Mouse (Mus musculus) thymus, postnatal 0 days (tissue): ENCODE results near the gene Noxred1. TPM values are rescaled to one million over a fixed set of nuclear protein-coding genes. Genes with fewer than 3 reads are reported as not detected.
A peak's percentile ranks its signal among the peaks of the same experiment; 100 is the strongest.
"Not testable (repeated sequence)": the region's sequence is repeated elsewhere in the genome, so short reads cannot be mapped to it uniquely, and the experiment has no call there.

Experiments
- DNase-seq: peaks from one replicate; pipeline ENCODE4 v3.0.0-alpha.2; 2015; ENCODE audit warnings: low spot score
- polyA plus RNA-seq: library from polyadenylated mRNA; unstranded; fragments of >200 nt; fragmentation: Nextera tagmentation; extraction: Ambion mirVana; gene quantifications from 2 replicates; pipeline ENCODE4 v1.2.1, GENCODE M21; 2015

Noxred1 gene
- polyA plus RNA-seq, 1 experiment from 2014 or later = 0.86 TPM

DNA sequence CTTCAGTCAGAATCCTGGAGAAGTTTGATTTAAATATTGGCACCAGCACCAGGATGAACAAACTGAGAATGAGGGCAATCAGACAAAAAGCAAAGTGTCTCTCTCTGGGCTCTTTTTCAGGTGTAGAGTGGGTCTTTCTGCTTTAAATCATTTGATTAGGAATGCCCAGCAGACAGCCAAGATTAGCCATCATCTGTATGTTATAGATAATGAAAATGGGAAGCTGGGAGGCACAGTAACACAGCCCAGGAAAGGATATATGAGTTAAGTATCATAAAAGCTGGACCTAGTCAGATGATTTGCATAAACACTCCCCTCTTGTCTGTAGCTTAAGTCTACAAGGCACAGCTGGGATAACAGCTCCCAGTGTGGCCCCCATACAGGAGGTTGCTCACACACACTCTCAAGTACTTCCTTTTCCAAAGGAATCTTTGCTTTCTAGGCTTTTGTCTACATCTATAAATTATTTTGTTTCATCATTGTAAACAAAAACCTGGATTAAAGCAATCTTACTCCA, 8.1 kb downstream of the Noxred1 start:
- no peak for DNase-seq

- no peak for DNase-seq
Measured at GRCm38 (mm10) chr12:87229633-87230032, 8.9 kb downstream of the Noxred1 start.

- DNase-seq = no peak
Measured at GRCm38 (mm10) chr12:87226801-87227200, 11.7 kb downstream of the Noxred1 start.

DNA sequence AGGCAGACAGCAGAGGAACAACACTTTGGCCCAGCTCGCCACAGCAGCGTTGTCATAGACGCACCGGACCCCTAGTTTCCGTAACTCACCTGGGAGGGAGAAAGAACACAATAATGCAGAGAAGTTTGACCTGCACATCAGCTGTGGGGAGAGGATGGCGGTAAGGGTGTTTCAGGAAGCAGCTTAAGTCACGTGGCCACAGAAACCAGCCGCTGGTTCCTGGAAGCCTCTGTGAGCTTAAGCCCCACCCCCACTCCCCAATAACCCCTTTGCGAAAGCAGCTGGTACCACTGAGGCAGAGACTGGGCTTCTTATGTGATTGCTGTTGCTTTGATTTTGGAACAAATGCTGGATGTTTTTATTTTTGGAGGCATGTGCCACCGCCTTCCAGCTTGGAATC, 13.6 kb downstream of the Noxred1 start:
- DNase-seq = peak; percentile 37

DNA sequence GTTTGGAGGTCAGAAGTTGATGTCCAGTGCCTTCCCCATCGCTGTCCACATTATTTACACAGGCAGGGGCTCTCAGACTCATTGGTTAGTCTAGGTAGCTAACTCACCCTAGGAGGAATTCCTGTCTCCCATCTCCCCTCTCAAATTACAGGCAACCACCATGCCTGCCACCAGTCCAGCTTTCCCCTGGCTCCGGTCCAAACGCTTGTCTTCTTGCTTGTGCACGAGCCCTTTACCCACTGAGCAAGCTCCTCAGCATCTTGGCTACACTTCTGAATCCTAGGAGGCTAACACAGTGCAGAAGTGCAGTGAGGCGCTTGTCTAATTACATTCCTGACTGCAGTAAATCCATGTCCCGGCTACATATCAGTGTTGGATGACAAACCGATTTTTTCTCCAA, 19.2 kb downstream of the Noxred1 start:
- DNase-seq = no peak

DNA sequence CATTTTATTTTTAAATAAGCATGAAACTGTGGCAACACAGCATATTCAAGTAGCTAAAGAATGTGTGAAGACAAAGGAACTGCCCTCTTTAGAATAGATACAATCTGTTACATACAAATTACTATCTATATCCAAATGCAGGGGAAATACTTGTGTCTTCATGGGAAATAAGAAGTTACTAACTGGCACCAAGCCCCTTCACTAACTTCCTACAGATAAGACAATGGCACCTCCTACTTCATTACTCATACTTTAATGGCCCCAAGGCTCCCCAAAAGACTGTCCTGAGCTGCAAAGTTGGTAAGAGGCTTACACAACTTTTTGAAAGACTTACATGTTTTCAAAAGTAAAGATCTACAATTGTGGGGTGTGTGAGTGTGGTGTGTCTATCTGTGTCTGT, 20.9 kb downstream of the Noxred1 start:
- DNase-seq = no peak

DNA sequence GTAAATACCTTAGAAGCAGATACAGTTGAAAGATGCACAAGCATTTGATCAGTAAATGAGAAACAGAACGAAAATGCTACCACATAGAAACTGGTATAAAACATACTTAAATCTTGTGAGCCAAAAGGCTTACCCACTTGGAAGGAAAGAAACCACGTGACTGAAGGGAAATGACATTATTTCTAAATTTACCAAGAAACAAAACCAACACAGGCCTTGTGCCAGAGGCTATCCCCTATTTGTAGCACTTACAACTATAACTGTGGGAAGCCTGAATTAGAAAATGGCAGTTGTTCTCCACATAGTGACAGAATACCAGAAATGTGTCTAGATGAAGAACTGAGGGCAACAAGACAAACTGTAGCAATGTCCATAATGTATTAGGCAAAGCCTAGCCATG, 22.5 kb downstream of the Noxred1 start:
- no peak for DNase-seq

- DNase-seq = no peak
Measured at GRCm38 (mm10) chr12:87212844-87213606, 25.5 kb downstream of the Noxred1 start.

DNA sequence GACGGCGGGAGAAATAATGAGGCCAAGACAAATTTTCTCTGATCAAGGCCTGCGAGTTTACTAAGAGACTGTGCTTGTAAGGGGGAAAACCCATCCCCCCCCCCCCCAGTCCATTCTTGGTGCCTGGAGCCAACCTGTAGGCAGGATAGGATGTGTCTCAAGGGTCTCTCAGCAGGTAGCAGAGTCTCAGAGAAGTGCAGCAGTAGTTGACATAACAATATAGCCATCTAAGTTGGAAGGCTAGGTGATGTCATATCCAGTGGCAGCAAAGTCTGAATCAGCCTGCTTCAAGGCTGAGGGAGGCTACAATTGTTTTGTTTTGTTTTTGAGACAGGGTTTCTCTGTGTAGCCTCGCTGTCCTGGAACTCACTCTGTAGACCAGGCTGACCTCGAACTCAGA, 32.7 kb downstream of the Noxred1 start:
- DNase-seq = not testable (repeated sequence)

DNA sequence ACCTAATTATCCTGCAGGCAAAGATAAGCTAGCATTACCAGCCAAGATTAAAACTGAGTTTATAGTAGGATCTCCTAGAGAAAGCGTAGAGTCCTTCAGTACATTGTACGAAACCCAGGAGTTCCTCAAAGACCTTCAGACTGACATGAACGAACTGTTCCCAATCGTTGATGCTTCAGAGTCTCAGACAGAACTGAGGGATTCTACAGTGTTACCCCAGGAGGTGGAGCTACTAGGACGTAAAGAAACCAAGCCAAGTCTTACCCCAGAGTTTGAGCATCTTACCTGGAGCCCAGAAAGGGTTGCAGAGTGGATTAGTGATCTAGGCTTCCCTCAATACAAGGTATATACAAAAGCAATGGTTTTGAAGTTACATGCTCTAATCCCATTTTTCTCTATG, 36.8 kb downstream of the Noxred1 start:
- DNase-seq = no peak

DNA sequence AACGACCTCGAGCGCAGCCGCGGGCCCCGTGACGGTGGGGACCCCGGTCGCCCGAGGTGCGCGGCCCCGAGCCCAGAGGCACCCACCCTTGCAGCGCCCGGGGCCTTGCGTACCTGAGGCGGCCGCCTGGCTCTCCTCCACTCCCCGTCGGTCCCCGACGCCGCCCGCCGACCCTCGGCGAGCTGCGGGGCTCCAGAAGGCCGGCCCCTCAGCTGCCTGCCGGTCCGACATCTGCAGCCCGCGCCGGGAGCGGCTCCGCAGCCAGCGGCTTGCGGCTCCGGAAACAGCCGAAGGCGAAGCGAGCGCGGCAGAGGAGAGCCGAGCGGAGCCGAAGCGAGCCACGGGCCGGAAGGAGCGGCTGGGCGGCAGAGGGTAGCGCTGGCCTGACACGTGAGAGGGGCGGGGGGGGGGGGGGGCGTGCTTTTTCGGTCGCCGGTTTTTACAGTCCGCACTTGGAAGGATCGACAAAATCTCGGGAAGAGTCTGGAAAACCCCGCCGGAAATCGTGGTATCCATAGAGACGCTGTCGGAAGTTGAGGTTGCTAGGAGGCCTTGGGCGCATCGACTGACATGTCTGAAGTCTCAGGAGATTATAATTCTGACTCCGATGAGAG, 38.5 kb downstream of the Noxred1 start, which contains the start of gene Tmed8:
Tmed8 (minus strand) TSS at position 482 of the 614 bp plus-strand sequence.
- DNase-seq = peak; percentile 86

DNA sequence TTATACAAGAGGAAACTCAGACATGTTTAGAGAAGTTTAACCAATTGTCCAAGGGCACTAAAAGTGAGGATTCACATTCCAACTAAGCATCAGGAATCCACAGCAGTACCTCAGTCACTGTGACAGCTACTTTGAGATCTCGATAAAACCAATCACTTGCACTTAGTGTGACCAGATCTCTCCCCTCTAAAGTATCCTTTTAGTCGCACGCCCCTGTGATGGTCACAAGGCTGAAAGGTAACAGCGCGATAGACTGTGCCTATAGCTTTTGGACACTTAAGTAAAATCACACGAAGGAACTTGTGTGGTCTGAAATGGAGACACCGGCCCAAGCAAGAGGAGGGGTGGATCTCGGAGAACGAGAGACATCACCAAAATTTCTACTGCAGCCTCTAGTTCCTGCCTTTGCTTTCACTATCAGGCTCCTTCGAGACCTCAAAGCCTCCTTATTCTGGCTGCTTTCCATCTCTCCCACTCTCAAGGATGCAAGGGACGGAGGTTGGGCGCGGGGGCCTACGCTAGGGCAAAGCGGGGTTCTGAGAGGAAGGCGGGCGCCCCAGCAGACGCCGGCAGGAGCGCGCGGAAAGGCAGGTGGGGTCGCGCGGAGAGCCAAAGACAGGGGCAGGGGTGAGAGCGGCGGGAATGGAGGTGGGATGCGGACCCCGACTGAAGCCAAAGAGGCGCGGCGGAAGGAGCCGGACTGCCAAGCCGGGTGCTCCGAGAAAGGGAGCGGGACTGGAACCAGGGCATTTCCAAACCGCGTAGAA, 39.1 kb downstream of the Noxred1 start, which contains the start of gene Samd15:
Samd15 (plus strand) TSS at position 518 of the 767 bp plus-strand sequence.
- DNase-seq = peak; percentile 62

DNA sequence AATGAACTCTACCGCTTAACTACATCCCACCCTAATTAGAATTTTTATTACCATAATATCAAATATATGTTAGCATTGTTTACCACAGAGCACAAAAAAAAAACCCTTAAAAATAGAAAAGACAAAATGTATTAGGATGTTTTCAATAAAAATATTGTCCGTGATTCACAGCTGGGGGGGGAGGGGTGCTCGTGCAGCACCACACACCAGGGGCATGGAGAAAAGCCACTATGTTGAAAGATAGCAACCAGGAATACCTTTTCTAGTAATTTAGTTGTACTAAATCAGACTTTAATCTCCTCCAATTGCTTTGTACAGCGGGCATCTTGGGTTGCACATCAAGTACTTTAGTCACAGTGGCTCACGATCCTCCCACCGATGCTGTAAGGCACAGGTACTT, 39.7 kb downstream of the Noxred1 start:
- DNase-seq = no peak

- DNase-seq = no peak
Measured at GRCm38 (mm10) chr12:87196310-87196709, 42.2 kb downstream of the Noxred1 start.

DNA sequence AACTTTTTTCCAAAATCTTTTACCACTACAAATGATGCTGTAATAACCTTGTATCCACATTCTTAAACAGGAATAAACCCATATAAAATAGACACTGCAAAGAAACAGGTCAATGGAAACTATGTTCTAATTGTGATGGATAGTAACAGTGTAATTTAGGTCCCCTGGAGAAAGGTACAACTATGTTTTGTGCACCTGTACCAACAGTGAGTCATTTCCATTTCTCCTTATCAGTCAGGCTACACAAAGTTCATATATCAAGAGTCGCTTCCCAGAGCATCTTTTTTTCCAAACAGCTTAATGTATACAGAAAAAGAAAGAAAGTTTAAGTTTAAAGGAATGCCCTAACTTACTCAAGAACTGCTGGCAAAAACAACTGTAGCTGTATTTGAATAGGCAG, 43.5 kb downstream of the Noxred1 start:
- DNase-seq = no peak

DNA sequence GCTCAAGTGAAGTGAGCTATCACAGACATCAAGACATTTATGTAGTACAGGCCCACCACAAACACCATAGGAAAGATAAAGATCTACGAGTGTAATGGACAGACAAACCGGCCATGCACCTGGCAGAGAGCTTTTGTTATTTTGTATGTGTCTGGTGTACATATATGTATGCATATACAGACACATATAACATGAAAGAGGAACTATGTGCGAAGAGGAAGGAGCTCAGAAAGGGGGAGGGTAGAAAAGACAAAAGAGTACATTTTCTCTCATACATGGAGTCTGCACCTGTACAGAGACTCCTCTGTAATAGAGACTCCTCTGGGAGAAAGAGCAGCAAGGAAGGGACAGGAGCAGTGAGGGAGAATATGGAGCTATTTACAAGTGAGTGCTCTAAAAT, 45.5 kb downstream of the Noxred1 start:
- peak; percentile 26 for DNase-seq

- DNase-seq = no peak
Measured at GRCm38 (mm10) chr12:87177631-87178030, 60.9 kb downstream of the Noxred1 start.

DNA sequence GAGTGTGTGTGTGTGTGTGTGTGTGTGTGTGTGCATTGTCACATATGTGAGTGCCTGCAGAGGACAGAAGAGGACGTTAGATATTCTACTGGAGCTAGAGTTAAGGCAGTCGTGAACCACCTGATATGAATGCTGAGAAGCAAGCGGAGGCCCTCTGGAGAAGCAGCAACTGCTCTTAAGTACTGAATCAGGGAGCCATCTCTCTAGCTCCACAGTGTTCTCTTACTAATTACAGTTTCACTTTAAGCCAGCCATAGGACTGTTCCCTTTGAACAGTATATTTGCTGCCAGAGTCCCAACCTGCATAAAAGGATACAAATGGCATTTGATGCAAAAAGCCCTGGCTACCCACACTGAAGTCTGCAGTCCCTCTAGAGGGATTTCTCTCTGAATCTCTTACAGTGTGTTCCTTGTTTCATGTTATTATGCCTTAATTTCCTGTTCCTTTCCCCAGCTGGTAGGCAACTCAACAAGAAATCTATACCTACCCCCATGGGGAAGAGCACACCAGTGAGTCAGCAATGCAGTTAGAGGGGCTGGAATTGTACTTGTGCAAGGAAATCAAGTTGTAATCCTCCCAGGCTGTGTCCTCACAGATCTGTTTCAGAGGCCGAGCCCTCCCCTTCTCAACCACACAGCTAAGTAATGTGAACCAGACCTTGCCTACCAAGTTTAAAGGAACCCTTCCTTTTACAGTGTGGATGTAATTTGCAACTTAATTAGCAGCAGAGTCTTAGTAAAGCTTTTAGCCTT, 63.2 kb downstream of the Noxred1 start:
- no peak for DNase-seq
